Mouse (Mus musculus): Measurements from ENCODE around the gene Foxf2.

Foxf2 gene

DNA sequence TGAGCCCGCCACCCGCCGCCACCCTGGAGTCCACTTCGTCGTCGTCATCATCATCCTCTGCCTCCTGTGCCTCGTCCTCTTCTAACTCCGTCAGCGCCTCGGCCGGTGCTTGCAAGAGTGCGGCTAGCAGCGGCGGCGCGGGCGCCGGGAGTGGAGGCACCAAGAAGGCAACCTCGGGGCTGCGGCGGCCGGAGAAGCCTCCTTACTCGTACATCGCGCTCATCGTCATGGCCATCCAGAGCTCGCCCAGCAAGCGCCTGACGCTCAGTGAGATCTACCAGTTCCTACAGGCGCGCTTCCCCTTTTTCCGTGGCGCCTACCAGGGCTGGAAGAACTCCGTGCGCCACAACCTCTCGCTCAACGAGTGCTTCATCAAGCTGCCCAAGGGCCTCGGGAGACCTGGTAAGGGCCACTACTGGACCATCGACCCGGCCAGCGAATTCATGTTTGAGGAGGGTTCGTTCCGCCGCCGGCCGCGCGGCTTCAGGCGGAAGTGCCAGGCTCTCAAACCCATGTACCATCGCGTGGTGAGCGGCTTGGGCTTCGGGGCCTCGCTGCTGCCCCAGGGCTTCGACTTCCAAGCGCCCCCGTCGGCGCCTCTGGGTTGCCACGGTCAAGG, 676 bp downstream of the Foxf2 start:
- DNase-seq (ENCODE audit: low spot score), result peak; percentile 44

DNA sequence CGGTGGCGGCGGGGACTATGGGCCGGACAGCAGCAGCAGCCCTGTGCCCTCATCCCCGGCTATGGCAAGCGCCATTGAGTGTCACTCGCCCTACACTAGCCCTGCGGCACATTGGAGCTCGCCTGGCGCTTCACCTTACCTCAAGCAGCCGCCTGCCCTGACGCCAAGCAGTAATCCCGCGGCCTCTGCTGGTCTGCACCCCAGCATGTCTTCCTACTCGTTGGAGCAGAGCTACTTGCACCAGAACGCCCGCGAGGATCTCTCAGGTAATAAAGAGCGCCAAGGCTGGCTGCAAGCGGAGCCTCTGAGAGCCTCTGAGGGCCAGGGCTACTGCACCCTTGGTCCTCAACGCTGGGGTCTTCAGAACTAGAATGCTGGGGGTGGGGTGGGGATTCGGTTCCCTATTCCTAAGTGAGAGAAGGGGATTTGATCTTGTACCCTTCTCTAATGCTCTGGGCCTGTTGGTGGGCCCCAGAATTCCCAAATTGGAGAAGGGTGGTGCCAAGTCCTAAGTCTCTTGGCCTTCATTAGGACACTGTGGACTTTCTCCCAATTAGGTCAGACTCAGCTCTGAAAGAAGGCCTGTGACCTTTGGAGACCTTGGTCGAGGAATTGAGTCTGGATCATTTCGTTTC, 1.5 kb downstream of the Foxf2 start:
- DNase-seq (ENCODE audit: low spot score), result no peak

DNA sequence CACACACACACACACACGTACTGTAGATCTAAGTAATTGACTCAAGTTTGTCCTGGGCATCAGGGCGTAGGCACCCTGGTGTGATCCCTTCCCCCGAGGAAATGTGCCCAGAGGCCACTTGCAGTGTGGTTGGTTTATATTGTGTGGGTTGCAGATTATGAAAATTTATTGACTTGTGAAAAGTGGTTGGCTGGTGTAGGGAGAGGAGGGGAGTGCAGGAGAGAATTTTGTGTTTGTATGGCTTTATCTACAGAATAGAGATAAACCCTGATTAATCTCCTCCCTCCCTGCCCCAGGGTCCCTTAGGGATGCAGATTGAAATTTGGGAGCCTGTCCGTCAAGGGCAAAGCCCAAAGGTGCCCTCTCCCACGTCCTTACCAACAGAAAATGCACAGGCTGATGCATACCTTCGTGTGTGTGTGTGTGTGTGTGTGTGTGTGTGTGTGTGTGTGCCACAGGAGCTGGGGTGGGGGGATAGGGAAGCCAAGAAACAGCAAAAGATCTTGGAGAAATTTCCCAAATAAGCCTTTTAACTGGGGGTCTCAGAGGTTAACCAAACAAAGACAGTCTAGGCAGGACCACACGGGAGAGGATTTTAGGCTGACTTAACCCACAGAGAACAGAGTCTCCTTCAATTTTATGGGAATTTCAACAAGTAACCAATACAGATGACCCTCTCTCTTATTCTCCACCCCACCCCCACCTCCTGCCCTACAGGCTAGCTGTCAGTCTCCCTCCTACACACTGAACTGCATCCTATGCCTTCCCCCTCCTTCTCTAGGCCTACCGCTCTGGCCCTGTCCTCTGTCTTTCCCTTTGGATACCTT, 2.5 kb downstream of the Foxf2 start:
- no peak for DNase-seq (ENCODE audit: low spot score)

DNA sequence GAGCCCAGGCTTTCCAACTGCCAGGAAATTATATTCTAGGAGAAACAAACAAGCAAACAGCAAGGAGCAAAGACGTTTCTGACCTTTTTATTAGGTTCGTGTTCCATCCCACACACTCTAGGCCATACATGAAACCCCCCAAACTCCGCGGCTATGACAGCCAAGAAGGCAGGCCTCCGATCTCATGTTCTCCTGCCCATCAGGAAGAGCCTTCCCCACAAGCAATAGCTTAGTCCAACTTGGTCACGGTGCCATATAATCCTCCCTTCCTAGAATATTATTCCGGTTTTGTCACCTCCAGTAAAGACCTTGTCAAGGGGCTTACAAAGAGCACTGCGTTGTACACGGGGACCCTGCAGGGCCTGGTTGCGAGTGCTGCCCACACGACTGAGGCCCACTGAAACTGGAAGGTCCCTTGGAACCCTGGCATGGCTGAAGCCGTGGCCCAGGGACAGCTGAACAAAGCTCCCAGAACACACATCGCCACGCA, 3.1 kb downstream of the Foxf2 start:
- no peak for DNase-seq (ENCODE audit: low spot score)

DNA sequence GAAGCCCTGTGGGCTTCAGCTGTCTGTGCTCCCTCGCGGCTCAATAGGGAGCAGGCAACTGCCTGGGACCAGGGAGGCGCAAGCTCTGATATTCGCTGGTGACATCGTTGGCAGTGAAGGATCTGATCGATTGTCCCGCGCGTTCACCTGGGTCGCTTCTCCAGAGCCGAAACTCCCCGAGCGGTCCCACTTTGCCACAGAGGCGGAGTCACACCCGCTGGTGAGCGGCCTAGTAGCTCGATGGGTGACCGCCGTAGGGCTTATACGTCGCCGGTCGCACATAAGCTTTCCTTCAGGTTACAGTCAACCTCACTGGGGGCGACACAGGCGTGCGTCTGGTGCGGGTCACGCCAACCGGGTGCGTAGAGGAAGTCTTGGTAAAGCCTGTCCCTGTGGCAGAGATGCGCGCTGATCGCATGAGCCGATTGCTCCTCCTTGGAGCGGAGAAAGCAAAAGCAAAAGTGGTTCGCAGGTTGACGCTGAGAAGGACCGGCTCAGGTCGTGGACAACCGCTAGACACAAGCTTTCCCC, 3.8 kb downstream of the Foxf2 start:
- no peak for DNase-seq (ENCODE audit: low spot score)

DNA sequence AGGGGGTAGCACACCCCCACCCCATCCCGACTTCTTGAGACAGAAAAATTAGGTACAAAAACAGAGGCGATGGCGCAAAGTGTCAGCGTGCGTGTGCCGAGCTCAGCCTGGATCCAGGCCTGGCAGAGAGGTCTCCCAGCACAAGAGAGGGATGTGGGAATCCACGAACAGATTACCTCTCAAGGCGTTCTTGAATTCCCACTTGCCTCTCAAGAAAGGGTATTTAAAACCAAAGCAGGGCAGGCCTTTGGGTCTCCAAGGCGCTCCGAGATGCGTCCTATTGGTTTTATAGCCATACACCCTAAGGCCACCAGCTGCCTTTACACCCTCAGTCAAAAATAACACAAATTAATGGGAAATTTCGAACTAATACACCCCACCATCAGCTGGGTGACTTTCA, 4.4 kb downstream of the Foxf2 start:
- DNase-seq (ENCODE audit: low spot score), result no peak

DNA sequence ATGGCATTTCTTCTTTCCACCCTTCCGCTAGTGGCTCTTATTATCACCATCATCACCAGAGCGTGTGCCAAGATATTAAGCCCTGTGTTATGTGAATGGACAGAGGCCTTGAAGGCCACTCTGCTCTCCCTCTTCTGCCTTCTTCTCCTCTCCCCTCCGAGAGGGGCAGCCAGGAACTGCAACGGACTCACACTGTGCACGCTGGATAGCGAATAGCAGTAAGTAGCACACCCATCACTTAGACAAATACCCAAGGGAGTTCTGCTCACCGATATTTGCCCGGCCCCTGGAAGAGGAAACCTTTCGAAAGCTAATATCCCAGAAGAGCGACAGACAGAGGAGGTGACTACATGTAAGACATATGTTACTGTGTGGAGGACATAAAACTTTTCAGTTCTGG, 4.9 kb downstream of the Foxf2 start:
- no peak for DNase-seq (ENCODE audit: low spot score)

DNA sequence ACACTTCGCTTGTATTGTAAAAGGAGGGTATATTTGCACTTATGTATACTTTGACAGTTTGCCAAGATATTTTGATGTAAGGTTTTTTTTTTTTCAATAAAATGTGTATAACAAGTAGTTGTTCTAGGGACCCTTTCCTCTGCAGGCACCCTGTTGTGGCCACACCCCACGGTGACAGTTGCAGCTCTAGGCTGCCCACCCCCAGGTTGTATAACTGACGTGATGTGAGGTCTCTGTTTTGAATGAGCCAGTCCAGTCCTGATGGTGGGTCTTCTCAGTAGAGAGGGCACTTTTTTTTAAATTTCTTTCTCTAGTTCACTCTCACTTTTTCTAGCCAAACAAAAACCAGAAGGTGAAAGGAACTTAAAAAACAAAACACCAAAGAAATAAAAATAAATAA, 5.7 kb downstream of the Foxf2 start:
- DNase-seq (ENCODE audit: low spot score), result no peak

DNA sequence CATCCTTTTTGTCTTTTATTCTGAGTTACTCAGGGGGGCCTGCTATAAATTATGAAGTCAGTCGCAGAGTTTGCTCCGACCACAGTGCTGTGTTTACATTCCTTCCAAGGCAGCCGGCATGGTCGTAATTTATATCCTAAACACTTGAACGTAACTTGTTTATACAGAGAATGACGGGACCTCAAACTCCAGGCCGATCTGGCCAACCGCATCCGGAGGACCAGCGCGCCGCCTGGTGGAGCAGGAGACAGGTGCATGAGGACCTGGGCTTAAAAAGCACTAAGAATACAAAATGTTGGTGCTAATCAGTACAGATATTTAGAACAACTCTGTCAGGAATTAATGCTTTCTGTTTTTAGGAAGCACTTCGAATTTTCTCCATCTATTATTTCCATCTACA, 6.8 kb downstream of the Foxf2 start:
- peak; percentile 65 for DNase-seq (ENCODE audit: low spot score)

DNA sequence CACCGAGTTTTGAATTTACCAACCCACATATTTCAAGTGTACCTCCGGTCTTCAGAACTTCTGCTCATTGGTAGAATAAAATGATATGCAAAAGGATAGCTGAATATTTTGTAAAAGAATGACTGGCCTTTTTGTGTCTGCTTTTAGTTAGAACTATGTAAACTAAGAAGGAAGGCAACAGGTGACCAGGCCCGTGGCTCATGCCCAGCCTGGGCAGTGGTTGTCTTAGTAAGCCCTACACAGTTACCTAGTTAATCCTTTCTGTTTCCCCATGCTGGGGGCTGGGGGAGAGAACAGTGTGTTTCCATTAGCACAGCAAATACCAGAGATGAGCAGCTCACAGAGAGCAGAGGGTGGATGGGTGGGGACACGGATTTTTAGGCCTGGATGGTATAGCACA, 7.6 kb downstream of the Foxf2 start:
- no peak for DNase-seq (ENCODE audit: low spot score)

DNA sequence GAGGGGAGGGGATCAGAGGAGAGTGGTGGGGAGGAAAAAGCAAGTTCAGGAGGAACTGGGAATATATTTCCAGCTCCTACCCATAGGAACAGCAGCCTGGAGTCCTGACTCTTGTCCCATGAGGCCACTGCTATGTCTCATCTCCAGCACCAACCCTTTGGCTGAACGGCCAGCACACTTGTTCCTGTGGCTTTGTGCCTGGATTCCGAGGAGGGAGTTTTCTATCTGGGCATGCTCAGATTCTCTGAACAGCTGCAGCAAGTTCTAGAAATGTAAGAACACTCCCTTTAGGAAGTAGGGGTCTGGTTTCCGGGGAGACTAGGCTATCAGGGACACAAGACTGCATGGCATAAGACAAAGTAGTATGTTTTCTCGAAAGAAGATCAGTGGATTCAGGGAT, 9.9 kb downstream of the Foxf2 start:
- no peak for DNase-seq (ENCODE audit: low spot score)

DNA sequence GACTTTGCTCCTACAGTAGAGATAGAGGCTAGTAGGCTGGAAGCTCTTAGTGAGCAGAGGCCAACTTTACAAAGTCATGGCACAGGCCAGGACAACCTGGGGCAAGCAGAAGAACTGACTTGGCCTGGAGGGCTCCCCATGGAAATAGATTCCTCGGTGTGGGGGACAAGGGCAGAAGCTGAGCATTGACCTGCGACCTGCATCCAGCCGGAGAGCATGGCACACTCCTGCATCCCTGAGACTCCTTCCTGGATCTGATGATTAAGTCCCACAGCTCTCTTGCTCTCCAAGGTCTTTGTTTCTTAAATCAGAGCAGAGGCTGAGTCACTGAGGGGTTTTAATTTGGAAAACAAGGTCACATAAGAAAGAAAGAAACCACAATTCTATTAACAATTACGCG, 15.9 kb downstream of the Foxf2 start:
- no peak for DNase-seq (ENCODE audit: low spot score)

DNA sequence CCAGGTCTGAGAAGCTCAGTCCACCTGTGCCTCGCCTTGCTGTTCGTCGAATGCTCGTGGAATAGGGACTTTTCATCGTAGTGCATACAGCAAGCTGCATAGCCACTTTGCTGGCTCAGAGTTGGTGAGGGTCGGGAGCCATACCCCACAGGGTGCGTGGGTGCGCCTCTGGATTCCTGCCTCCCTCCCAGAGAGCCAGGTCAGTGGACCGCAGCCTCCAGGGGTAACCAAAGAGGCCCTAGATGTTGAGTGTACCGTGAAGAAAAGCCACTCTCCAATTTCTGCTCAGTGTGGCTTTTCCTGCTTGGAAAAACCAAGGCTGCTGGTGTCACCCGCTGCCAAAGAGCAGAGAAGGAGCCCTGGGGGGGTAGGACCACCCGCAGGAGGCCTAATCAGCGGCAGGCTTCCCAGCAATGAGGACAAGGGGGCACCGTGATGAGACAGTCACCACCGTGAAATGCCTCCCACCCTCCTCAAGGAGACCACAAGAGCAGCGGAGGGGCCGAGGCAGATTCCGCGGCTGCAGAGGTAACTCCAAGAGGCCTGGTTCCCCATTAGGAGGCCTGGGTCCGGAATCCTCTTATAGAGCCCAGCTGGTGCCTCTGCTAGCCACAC, 26.6 kb downstream of the Foxf2 start:
- no peak for DNase-seq (ENCODE audit: low spot score)

DNA sequence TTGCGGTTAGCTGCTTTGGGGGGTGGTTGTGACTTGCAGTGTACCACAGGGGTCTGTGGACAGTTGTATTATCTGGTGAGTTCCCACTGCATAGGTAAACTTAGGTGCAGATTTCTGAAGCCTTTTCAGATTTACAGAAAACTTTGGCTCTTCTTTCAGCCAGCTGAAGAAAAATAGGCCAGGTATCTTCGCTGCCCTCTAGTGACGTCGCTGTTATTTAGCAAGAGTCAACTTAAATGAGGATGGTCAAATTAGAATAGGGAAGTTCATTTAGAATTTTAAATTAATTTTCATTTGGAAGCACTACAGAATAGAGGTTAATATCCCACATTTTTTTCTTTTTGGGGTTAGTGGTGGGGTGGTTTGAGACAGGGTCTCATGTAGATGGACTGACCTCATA, 30.6 kb downstream of the Foxf2 start:
- DNase-seq (ENCODE audit: low spot score), result no peak

DNA sequence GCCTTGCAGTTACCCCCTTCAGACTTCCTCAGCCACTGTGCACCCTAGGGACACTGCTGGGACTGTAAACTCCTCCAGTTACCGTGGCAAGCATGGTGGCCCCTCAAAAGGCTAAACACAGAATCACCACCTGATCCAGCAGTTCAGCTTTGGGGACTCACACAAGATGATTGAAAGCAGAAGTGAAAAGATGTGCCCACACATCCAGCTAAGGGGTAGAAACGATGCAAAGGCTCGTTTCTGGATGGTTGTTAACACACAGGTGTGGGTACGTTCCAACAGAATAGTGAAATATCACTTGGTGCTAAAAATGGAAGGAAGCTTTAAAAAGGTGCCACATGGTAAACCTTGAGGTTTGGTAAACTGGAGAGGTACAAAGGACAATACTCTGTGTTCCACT, 32.6 kb downstream of the Foxf2 start:
- DNase-seq (ENCODE audit: low spot score), result no peak

DNA sequence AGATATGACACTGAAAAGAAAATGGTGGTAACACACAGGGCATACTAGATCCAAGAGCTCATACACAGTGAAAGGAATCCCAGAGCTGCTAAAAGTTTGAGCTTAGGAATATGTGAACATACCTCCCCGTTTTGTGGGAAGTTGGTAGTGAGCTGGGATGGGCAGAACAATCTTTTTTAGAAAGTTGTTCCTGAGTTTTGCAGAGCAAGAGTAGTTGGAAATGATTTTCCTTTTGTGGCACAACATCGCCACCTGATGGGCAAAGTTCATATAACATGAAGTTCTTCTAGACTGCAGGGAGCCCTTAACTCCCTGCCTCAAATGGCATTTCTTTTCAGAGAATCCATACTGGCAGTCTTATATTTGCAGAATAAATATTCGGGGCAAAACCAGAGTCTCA, 33.3 kb downstream of the Foxf2 start:
- peak; percentile 17 for DNase-seq (ENCODE audit: low spot score)

DNA sequence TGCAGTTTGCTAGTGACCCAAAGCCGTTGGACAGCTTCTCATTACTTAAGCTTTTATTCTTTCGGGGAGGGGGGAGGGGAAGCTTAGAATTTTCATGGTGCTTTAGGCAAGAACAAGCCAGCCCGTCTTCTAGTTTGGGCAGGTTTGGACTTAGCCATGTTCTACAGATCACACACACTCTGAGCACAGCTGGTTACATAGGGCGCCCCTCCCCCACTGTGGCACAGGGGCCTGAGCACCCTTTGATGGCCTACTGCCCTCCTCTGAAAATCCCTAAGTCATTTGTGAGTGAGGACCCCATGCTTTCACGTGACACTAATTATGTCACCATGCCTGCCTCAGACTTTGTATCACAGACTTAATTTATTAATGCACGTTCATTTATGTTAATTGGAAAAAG, 35.6 kb downstream of the Foxf2 start:
- DNase-seq (ENCODE audit: low spot score), result no peak

DNA sequence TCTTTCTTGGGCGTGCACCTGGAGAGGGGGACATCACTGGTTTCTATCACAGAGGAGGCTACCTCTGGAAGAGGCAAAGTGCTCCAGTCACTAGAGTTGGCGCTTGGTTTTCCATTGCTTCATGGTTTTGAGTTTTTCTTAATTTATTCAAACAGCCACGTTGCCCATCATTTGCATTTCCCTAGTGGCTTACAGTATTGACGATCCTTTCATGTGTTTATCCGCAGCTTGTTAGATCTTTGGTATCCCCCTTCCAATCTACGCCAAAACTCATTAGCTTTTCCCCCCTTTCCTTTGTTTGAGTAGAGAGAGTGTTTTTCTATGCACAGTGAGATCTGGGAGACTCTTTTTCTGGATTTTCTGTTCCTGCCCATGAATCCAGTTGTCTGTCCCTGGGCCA, 39.8 kb downstream of the Foxf2 start:
- no peak for DNase-seq (ENCODE audit: low spot score)

DNA sequence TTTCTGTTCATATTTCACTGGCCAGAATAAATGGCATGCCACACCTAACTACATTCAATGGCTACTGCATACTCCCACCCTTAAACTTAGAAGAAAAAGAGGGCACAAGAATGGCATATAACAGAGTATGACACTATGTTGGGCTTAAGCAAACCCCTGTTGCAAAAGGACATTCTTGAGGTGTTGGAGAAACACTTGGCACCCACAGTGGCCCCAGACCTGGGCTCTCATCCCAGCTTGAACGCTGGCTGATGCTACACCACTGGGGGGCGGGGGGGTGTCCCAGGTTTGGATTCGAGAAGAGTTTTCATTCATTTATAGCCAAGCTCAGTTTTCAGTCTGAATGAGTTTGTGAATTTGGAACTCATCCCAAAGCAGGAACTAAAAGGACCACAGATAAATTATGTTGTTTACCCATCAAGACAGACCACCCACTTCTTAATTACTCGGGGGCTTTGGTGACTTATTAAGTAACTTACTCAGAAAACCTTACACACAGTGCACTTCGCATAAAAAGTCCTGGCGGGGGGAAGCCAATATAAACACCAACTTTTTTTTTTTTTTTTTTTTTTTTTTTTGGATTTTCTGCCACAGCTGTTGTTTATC, 42.4 kb downstream of the Foxf2 start:
- no peak for DNase-seq (ENCODE audit: low spot score)

DNA sequence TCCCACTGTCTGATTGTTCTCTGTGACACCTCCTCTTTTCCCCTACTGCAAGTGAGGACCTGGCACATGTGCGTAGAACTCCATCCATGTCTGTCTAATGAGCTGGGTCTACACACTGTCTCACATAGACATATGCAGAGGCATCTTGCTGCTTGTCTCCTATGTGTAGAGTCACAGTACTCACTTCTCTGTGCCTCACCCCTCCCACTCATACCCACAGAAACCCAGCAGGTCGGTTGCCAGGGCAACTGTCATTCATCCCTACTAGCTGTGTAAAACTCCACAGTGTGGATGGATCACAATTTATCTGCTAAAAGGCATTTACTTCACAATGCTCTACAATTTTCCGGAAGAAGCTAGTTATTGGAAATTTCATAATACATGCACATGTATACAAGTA, 46.5 kb downstream of the Foxf2 start:
- DNase-seq (ENCODE audit: low spot score), result no peak

Data from yolk sac, embryonic 10.5 days (tissue).